Mouse (Mus musculus) embryo, embryonic 10.5 days (tissue): ENCODE data around the gene Hemgn.

Source experiments
- DNase-seq: peaks from one replicate; pipeline ENCODE4 v3.0.0-alpha.2; 2015; ENCODE audit warnings: low spot score

Hemgn gene

GRCm38 (mm10) chr4:46356351-46357133, 56.8 kb downstream of the Hemgn start:
- DNase-seq = peak; percentile 79

- no peak for DNase-seq
Observed at GRCm38 (mm10) chr4:46353045-46353444, 60.3 kb downstream of the Hemgn start.

- DNase-seq = no peak
Observed at GRCm38 (mm10) chr4:46349530-46349929, 63.8 kb downstream of the Hemgn start.

GRCm38 (mm10) chr4:46348897-46349296, 64.4 kb downstream of the Hemgn start:
- peak; percentile 26 for DNase-seq

GRCm38 (mm10) chr4:46347580-46348515, 65.5 kb downstream of the Hemgn start:
- peak; percentile 54 for DNase-seq

- peak; percentile 42 for DNase-seq
Observed at GRCm38 (mm10) chr4:46347141-46347540, 66.2 kb downstream of the Hemgn start.

GRCm38 (mm10) chr4:46346221-46346620, 67.1 kb downstream of the Hemgn start:
- no peak for DNase-seq

GRCm38 (mm10) chr4:46345773-46346100, 67.6 kb downstream of the Hemgn start:
- DNase-seq = no peak

- peak; percentile 52 for DNase-seq
Observed at GRCm38 (mm10) chr4:46345056-46345772, 68.1 kb downstream of the Hemgn start.

- peak; percentile 54 for DNase-seq
Observed at GRCm38 (mm10) chr4:46344288-46344687, 69.0 kb downstream of the Hemgn start.
